In genomic region chr10:127945432-127946064, GRCm38 (mm10) we compare ENCODE assay signal across 8 mouse cellular contexts. TPM values are rescaled to one million over a fixed set of nuclear protein-coding genes. Genes with fewer than 3 reads are reported as not detected.
DNase-seq lines count a peak whose midpoint lies in the region; ATAC-seq and TF ChIP-seq lines count a peak whose summit lies in the region.

No protein-coding gene starts in this region.

- no peaks in the 10 kb centered on the region for H3K36me3 ChIP-seq in heart, adult 2 months (ENCODE audit: control insufficient read depth, insufficient read depth, low read length)
- H3K36me3 ChIP-seq in heart, embryonic 12.5 days: no peaks in the 10 kb centered on the region
- no peaks in the 10 kb centered on the region for H3K36me3 ChIP-seq in embryonic facial prominence, embryonic 11.5 days (replicated peaks; ENCODE audit: control insufficient read depth, insufficient read depth, low read depth, low read length)
- no peaks in the 10 kb centered on the region for H3K36me3 ChIP-seq in splenic B cell, adult 2 months (ENCODE audit: control insufficient read depth, insufficient read depth, low read length, poor library complexity, severe bottlenecking)

- peaks cover 1% of the 10 kb centered on the region; the same call in 1 of the 2 replicates for H3K4me1 ChIP-seq in heart, adult 2 months (ENCODE audit: control insufficient read depth, insufficient read depth, low read length)
- no peaks in the 10 kb centered on the region for H3K4me1 ChIP-seq in heart, embryonic 12.5 days (replicated peaks)
- H3K4me1 ChIP-seq in embryonic facial prominence, embryonic 11.5 days (ENCODE audit: control insufficient read depth, insufficient read depth, low read length): no peaks in the 10 kb centered on the region

- ATAC-seq in heart, embryonic 12.5 days (ENCODE audit: insufficient number of reproducible peaks, low FRiP score): no peak
- peak; percentile 66 for ATAC-seq in embryonic facial prominence, embryonic 11.5 days (replicated peaks; ENCODE audit: insufficient number of reproducible peaks, low FRiP score, low TSS enrichment, low read depth)

- WGBS in heart, adult 2 months: 30% methylated on average over 5 of the region's 5 CpGs
- WGBS in heart, embryonic 12.5 days: 35% methylated on average over 5 of the region's 5 CpGs
- WGBS in embryonic facial prominence, embryonic 11.5 days: 35% methylated on average over 5 of the region's 5 CpGs

- no peaks in the 10 kb centered on the region for H3K9me3 ChIP-seq in heart, embryonic 12.5 days (replicated peaks)
- no peaks in the 10 kb centered on the region for H3K9me3 ChIP-seq in embryonic facial prominence, embryonic 11.5 days (replicated peaks; ENCODE audit: control insufficient read depth, low read length)

- TF ChIP-seq EP300 in heart, adult 2 months (IDR thresholded peaks at IDR 0.05; ENCODE audit: insufficient read depth, low read depth, low read length): no peak

- DNase-seq in heart, adult 2 months: peak; percentile 15 to 50
- DNase-seq in adrenal gland, adult 18-20 months (ENCODE audit: low spot score in 2 of 2): peak; percentile 34 to 36
- DNase-seq in embryonic facial prominence, embryonic 11.5 days (ENCODE audit: low spot score): peak; percentile 83
- peak; percentile 59 for DNase-seq in heart, postnatal 4 days
- DNase-seq in layer of hippocampus, adult 8-10 months (ENCODE audit: low spot score in 2 of 2): peak; percentile 7 to 28
- peak; percentile 16 for DNase-seq in lung, postnatal 14 days
- peak; percentile 68 for DNase-seq in splenic B cell, adult 2 months (ENCODE audit: low read depth, low spot score)

- no peak overlapping the region for H3K9ac ChIP-seq in heart, adult 2 months (ENCODE audit: low read depth, low read length)
- H3K9ac ChIP-seq in heart, embryonic 12.5 days: no peak overlapping the region
- no peak overlapping the region for H3K9ac ChIP-seq in embryonic facial prominence, embryonic 11.5 days (replicated peaks; ENCODE audit: low read length)

- no peaks in the 10 kb centered on the region for H3K27me3 ChIP-seq in heart, adult 2 months (ENCODE audit: control insufficient read depth, insufficient read depth, low read length)
- H3K27me3 ChIP-seq in heart, embryonic 12.5 days (replicated peaks): no peaks in the 10 kb centered on the region
- H3K27me3 ChIP-seq in embryonic facial prominence, embryonic 11.5 days (ENCODE audit: control insufficient read depth, insufficient read depth, low read length): no peaks in the 10 kb centered on the region
- no peaks in the 10 kb centered on the region for H3K27me3 ChIP-seq in splenic B cell, adult 2 months (ENCODE audit: control insufficient read depth, insufficient read depth, low read length, poor library complexity, severe bottlenecking)

- no peaks in the 10 kb centered on the region for H3K79me2 ChIP-seq in heart, adult 2 months (replicated peaks; ENCODE audit: control insufficient read depth, insufficient read depth, low read length)

- TF ChIP-seq POLR2A in heart, adult 2 months (IDR thresholded peaks at IDR 0.05; ENCODE audit: insufficient read depth, low read depth, low read length): no peak

- H3K4me3 ChIP-seq in heart, adult 2 months: no peak overlapping the region
- no peak overlapping the region for H3K4me3 ChIP-seq in heart, embryonic 12.5 days
- H3K4me3 ChIP-seq in embryonic facial prominence, embryonic 11.5 days (ENCODE audit: low read depth, low read length): no peak overlapping the region

- H3K4me2 ChIP-seq in heart, embryonic 12.5 days: no peak overlapping the region
- no peak overlapping the region for H3K4me2 ChIP-seq in embryonic facial prominence, embryonic 11.5 days (ENCODE audit: low read depth, low read length)

- H3K27ac ChIP-seq in heart, adult 2 months: no peak overlapping the region
- no peak overlapping the region for H3K27ac ChIP-seq in heart, embryonic 12.5 days (ENCODE audit: poor library complexity, severe bottlenecking)
- no peak overlapping the region for H3K27ac ChIP-seq in embryonic facial prominence, embryonic 11.5 days (replicated peaks; ENCODE audit: low read depth, low read length)

- intact Hi-C loops in heart, adult 2 months (cut with DNase I): loop anchor here (1.0 kb wide), 1 partner anchor 63 kb away; no protein-coding TSS in a partner anchor

- peak; percentile 86 for TF ChIP-seq CTCF in heart, adult 2 months (IDR thresholded peaks at IDR 0.05)

RNA-seq across cellular contexts. Expression of gene Sdr9c7, which starts 47.2 kb away (rescaled TPM):
- total RNA-seq in heart, adult 2 months (2021): not detected
- not detected in 2 replicates for polyA plus RNA-seq in heart, adult 2 months (2012; rRNA removed)
- not detected in 2 replicates for polyA plus RNA-seq in heart, embryonic 12.5 days (2016; fragmentation: Nextera tagmentation; extraction: Ambion mirVana)
- total RNA-seq in adrenal gland, adult 18-20 months (2021): 1 to 10 TPM in 1 of 2 experiments, under 1 TPM in 1; 0.32 to 2.7 TPM
- polyA plus RNA-seq in embryonic facial prominence, embryonic 11.5 days (2014; fragmentation: Nextera tagmentation; extraction: Ambion mirVana): not detected in 2 replicates
- total RNA-seq in heart, postnatal 4 days (2021): not detected
- not detected for total RNA-seq in layer of hippocampus, adult 8-10 months (2022)

RNA-seq across cellular contexts. Expression of gene Rdh7, which starts 56.9 kb away (rescaled TPM):
- not detected for total RNA-seq in heart, adult 2 months (2021)
- polyA plus RNA-seq in heart, adult 2 months (2012; rRNA removed): 0.35 TPM in 1 of 2 replicates, not detected in the other
- not detected in 2 replicates for polyA plus RNA-seq in heart, embryonic 12.5 days (2016; fragmentation: Nextera tagmentation; extraction: Ambion mirVana)
- total RNA-seq in adrenal gland, adult 18-20 months (2021): not detected
- not detected in 2 replicates for polyA plus RNA-seq in embryonic facial prominence, embryonic 11.5 days (2014; fragmentation: Nextera tagmentation; extraction: Ambion mirVana)
- not detected for total RNA-seq in heart, postnatal 4 days (2021)
- not detected for total RNA-seq in layer of hippocampus, adult 8-10 months (2022)

Comparison
In these comparisons a context has a peak if more than half of its experiments do, and no peak if none do; other contexts are left out.
1. DNase-seq: peak in every context shown above with its lines; median percentile 83 in embryonic facial prominence, embryonic 11.5 days; 68 in splenic B cell, adult 2 months; 59 in heart, postnatal 4 days; 35 in adrenal gland, adult 18-20 months; 32 in heart, adult 2 months; 18 in layer of hippocampus, adult 8-10 months; 16 in lung, postnatal 14 days.